11 mouse cellular contexts compared by ENCODE assay signal in genomic region chr7:92783166-92783806, GRCm38 (mm10). TPM values are rescaled to one million over a fixed set of nuclear protein-coding genes. Genes with fewer than 3 reads are reported as not detected.
A peak's percentile ranks its signal among the peaks of the same experiment; 100 is the strongest.
DNase-seq lines count a peak whose midpoint lies in the region; ATAC-seq and TF ChIP-seq lines count a peak whose summit lies in the region.
"Had no signal": no experiment of that assay in that cellular context is flagged by ENCODE, and none has a peak within 500 bp of the region (broad histone marks: within the 10 kb centered on the region; RNA-seq: fewer than 3 reads in every experiment).

No protein-coding gene starts in this region.

- H3K9ac ChIP-seq in hindbrain, embryonic 16.5 days (ENCODE audit: low read depth, low read length) = no peak overlapping the region
- H3K9ac ChIP-seq in hindbrain, embryonic 11.5 days (ENCODE audit: low read depth, low read length) = no peak overlapping the region
- no peak overlapping the region for H3K9ac ChIP-seq in heart, embryonic 11.5 days (ENCODE audit: low read depth, low read length)

- no peaks in the 10 kb centered on the region; the same call in 1 of the 2 replicates for H3K4me1 ChIP-seq in hindbrain, embryonic 16.5 days (ENCODE audit: control insufficient read depth, insufficient read depth, low read depth, low read length)
- no peaks in the 10 kb centered on the region for H3K4me1 ChIP-seq in hindbrain, embryonic 11.5 days (replicated peaks; ENCODE audit: control insufficient read depth, insufficient read depth, low read length)
- peaks cover 3% of the 10 kb centered on the region; the same call in 1 of the 2 replicates for H3K4me1 ChIP-seq in testis, adult 2 months (ENCODE audit: control insufficient read depth, insufficient read depth, low read length)
- H3K4me1 ChIP-seq in heart, embryonic 11.5 days (ENCODE audit: control insufficient read depth, insufficient read depth, low read length) = no peaks in the 10 kb centered on the region

- TF ChIP-seq CTCF in testis, adult 2 months (IDR thresholded peaks at IDR 0.05; ENCODE audit: control insufficient read depth, insufficient read depth, insufficient replicate concordance, low read depth, low read length) = no peak

- H3K4me2 ChIP-seq in hindbrain, embryonic 16.5 days (ENCODE audit: low read length) = no peak overlapping the region
- H3K4me2 ChIP-seq in hindbrain, embryonic 11.5 days (replicated peaks; ENCODE audit: low read depth, low read length) = no peak overlapping the region
- H3K4me2 ChIP-seq in heart, embryonic 11.5 days = no peak overlapping the region
- H3K4me2 ChIP-seq: liver, embryonic 11.5 days had no signal

- H3K4me3 ChIP-seq in hindbrain, embryonic 16.5 days (ENCODE audit: low read length) = no peak overlapping the region
- no peak overlapping the region for H3K4me3 ChIP-seq in hindbrain, embryonic 11.5 days (ENCODE audit: low read depth, low read length)
- H3K4me3 ChIP-seq in testis, adult 2 months (ENCODE audit: control insufficient read depth, low read depth, low read length) = no peak overlapping the region
- no peak overlapping the region for H3K4me3 ChIP-seq in heart, embryonic 11.5 days (ENCODE audit: low read depth, low read length)

- H3K9me3 ChIP-seq in hindbrain, embryonic 16.5 days (ENCODE audit: control insufficient read depth, low read length) = no peaks in the 10 kb centered on the region
- H3K9me3 ChIP-seq in hindbrain, embryonic 11.5 days (ENCODE audit: control insufficient read depth, low read length) = no peaks in the 10 kb centered on the region
- no peaks in the 10 kb centered on the region for H3K9me3 ChIP-seq in heart, embryonic 11.5 days (replicated peaks; ENCODE audit: control insufficient read depth, low read length)

- 65% methylated on average over 12 of the region's 12 CpGs for WGBS in hindbrain, embryonic 16.5 days
- 76% methylated on average over 12 of the region's 12 CpGs for WGBS in hindbrain, embryonic 11.5 days
- WGBS in heart, embryonic 11.5 days (ENCODE audit: insufficient replicate concordance) = 79% methylated on average over 12 of the region's 12 CpGs

- no peak for TF ChIP-seq POLR2A in testis, adult 2 months (IDR thresholded peaks at IDR 0.05; ENCODE audit: control insufficient read depth, low read depth, low read length)

- H3K36me3 ChIP-seq in hindbrain, embryonic 16.5 days (ENCODE audit: control insufficient read depth, insufficient read depth, low read length) = no peaks in the 10 kb centered on the region
- no peaks in the 10 kb centered on the region for H3K36me3 ChIP-seq in hindbrain, embryonic 11.5 days (ENCODE audit: control insufficient read depth, insufficient read depth, low read length)
- H3K36me3 ChIP-seq in testis, adult 2 months (ENCODE audit: control insufficient read depth, insufficient read depth, low read length) = no peaks in the 10 kb centered on the region
- no peaks in the 10 kb centered on the region for H3K36me3 ChIP-seq in heart, embryonic 11.5 days (ENCODE audit: control insufficient read depth, insufficient read depth, low read length)

- no peak for DNase-seq in hindbrain, embryonic 11.5 days (ENCODE audit: low spot score)
- DNase-seq in testis, postnatal 14 days (ENCODE audit: low spot score) = no peak
- peak; percentile 74 to 77 for DNase-seq in cerebellum, postnatal 25 days
- DNase-seq in thymus, adult 18-20 months = no peak
- DNase-seq: gastrocnemius, postnatal 10 days; kidney, adult 2 months; thymus, adult 2 months had no signal

- peak overlapping the region; percentile 34; the same call in 1 of the 2 replicates for H3K27ac ChIP-seq in hindbrain, embryonic 16.5 days (ENCODE audit: low read depth, low read length)
- no peak overlapping the region for H3K27ac ChIP-seq in hindbrain, embryonic 11.5 days (ENCODE audit: low read depth, low read length)
- H3K27ac ChIP-seq in testis, adult 2 months (ENCODE audit: control insufficient read depth, insufficient read depth, low read depth, low read length) = peak overlapping the region; percentile 89
- no peak overlapping the region for H3K27ac ChIP-seq in heart, embryonic 11.5 days (ENCODE audit: low read depth, low read length)

- 0 out of 2 replicates have a peak, but pooled peaks have one; percentile 34 for ATAC-seq in hindbrain, embryonic 16.5 days
- no peak for ATAC-seq in hindbrain, embryonic 11.5 days (ENCODE audit: low FRiP score)
- no peak for ATAC-seq in heart, embryonic 11.5 days (replicated peaks; ENCODE audit: insufficient number of reproducible peaks, low FRiP score, low TSS enrichment)

- H3K27me3 ChIP-seq in hindbrain, embryonic 16.5 days (replicated peaks; ENCODE audit: control insufficient read depth, insufficient read depth, low read length) = no peaks in the 10 kb centered on the region
- H3K27me3 ChIP-seq in hindbrain, embryonic 11.5 days (ENCODE audit: control insufficient read depth, insufficient read depth, low read length) = no peaks in the 10 kb centered on the region
- H3K27me3 ChIP-seq in testis, adult 2 months (ENCODE audit: control insufficient read depth, insufficient read depth, low read length) = no peaks in the 10 kb centered on the region
- H3K27me3 ChIP-seq in heart, embryonic 11.5 days (ENCODE audit: control insufficient read depth, insufficient read depth, low read length) = no peaks in the 10 kb centered on the region

RNA-seq across cellular contexts. Expression of gene Rab30, which starts 41.9 kb away (rescaled TPM):
- polyA plus RNA-seq in hindbrain, embryonic 16.5 days (2015; fragmentation: Nextera tagmentation; extraction: Ambion mirVana) = 22.1 and 24.7 TPM in 2 replicates
- 24.0 and 24.5 TPM in 2 replicates for polyA plus RNA-seq in hindbrain, embryonic 11.5 days (2014; fragmentation: Nextera tagmentation; extraction: Ambion mirVana)
- polyA plus RNA-seq in testis, adult 2 months (2012; rRNA removed) = 0.63 and 1.3 TPM in 2 replicates
- polyA plus RNA-seq in heart, embryonic 11.5 days (2014; fragmentation: Nextera tagmentation; extraction: Ambion mirVana) = 8.3 and 8.9 TPM in 2 replicates

Comparison
In these comparisons a context has a peak if more than half of its experiments do, and no peak if none do; other contexts are left out.
1. H3K27ac ChIP-seq: peak in hindbrain, embryonic 16.5 days (single experiment) and testis, adult 2 months (single experiment); none in hindbrain, embryonic 11.5 days (single experiment) and heart, embryonic 11.5 days (single experiment).
2. DNase-seq: peak in cerebellum, postnatal 25 days (2 of 2); none in hindbrain, embryonic 11.5 days (single experiment), testis, postnatal 14 days (single experiment) and thymus, adult 18-20 months (0 of 2).